Mouse (Mus musculus): ENCODE measurements around the gene Stat5b.

The Stat5b gene

GRCm38 (mm10) chr11:100738066-100738604 lies 112.4 kb downstream of the Stat5b start, which contains the start of gene Rab5c:
Gene Rab5c (minus strand): TSS chr11:100738215.
- peak; percentile 100 for DNase-seq (ENCODE audit: low read depth, low spot score)

GRCm38 (mm10) chr11:100737105-100737733 lies 113.3 kb downstream of the Stat5b start:
- no peak for DNase-seq (ENCODE audit: low read depth, low spot score)

- no peak for DNase-seq (ENCODE audit: low read depth, low spot score)
Observed at GRCm38 (mm10) chr11:100736746-100737080, 113.8 kb downstream of the Stat5b start.

- DNase-seq (ENCODE audit: low read depth, low spot score) = no peak
Observed at GRCm38 (mm10) chr11:100735954-100736745, 114.4 kb downstream of the Stat5b start.

- DNase-seq (ENCODE audit: low read depth, low spot score) = no peak
Observed at GRCm38 (mm10) chr11:100735134-100735865, 115.2 kb downstream of the Stat5b start.

Data from brain, adult 2 months (tissue).